Mouse (Mus musculus) midbrain, embryonic 11.5 days (tissue): ENCODE measurements around the gene Pdia5. TPM values are rescaled to one million over a fixed set of nuclear protein-coding genes. Genes with fewer than 3 reads are reported as not detected.

Experiments
- ATAC-seq: fragments of 200-750 bp; cut with Nextera tagmentation; 2 replicates; pipeline ENCODE4 v1.8.0; 2017; ENCODE audit warnings: moderate TSS enrichment, moderate library complexity; ENCODE audit not compliant: low FRiP score
- DNase-seq: peaks from one replicate; pipeline ENCODE4 v3.0.0; 2015; ENCODE audit warnings: low spot score; ENCODE audit errors: missing footprints
- H3K27ac ChIP-seq: fragments of 300-500 bp; sonication (generic); 2 replicates; pipeline ENCODE4 v1.5.1; 2014; ENCODE audit warnings: low read depth, low read length
- H3K27me3 ChIP-seq: fragments of 300-500 bp; sonication (generic); 2 replicates; pipeline ENCODE4 v1.6.1; 2014; ENCODE audit warnings: mild to moderate bottlenecking, low read length, moderate library complexity, mixed read lengths; ENCODE audit not compliant: control insufficient read depth, insufficient read depth
- H3K36me3 ChIP-seq: fragments of 300-500 bp; sonication (generic); 2 replicates; pipeline ENCODE4 v1.6.1; 2014; ENCODE audit warnings: mild to moderate bottlenecking, low read length, moderate library complexity, mixed read lengths; ENCODE audit not compliant: control insufficient read depth, insufficient read depth
- H3K4me1 ChIP-seq: fragments of 300-500 bp; sonication (generic); 2 replicates; pipeline ENCODE4 v1.6.1; 2014; ENCODE audit warnings: low read length; ENCODE audit not compliant: control insufficient read depth, insufficient read depth
- H3K4me2 ChIP-seq: fragments of 300-500 bp; sonication (generic); 2 replicates; pipeline ENCODE4 v1.6.1; 2014; ENCODE audit warnings: mild to moderate bottlenecking, moderate library complexity
- H3K4me3 ChIP-seq: fragments of 300-500 bp; sonication (generic); 2 replicates; pipeline ENCODE4 v1.5.1; 2014; ENCODE audit warnings: low read depth, low read length
- H3K9ac ChIP-seq: fragments of 300-500 bp; sonication (generic); 2 replicates; pipeline ENCODE4 v1.6.1; 2014; ENCODE audit warnings: low read length
- H3K9me3 ChIP-seq: fragments of 300-500 bp; sonication (generic); 2 replicates; pipeline ENCODE4 v1.6.1; 2016; ENCODE audit warnings: low read length; ENCODE audit not compliant: control insufficient read depth
- WGBS: fragments of 180-500 bp; shearing (Covaris S2); extraction: QIAGEN DNeasy Blood & Tissue Kit; methylation state at CpG from one replicate; pipeline ENCODE4 v1.1.7; 2014; 5-methylcytosine and 5-hydroxymethylcytosine counted together
- polyA plus RNA-seq: library from polyadenylated mRNA; unstranded; fragments of >200 nt; fragmentation: Nextera tagmentation; extraction: Ambion mirVana; gene quantifications from 2 replicates; pipeline ENCODE4 v1.2.1, GENCODE M21; 2014

Gene Pdia5
- polyA plus RNA-seq, 1 experiment from 2014 or later = 9.6 TPM

GRCm38 (mm10) chr16:35404864-35405263 lies 85.8 kb downstream of the Pdia5 start:
- Histone ChIP-seq H3K4me2 (no peak overlapping the region), H3K4me1 (peaks cover 2% of the 10 kb centered on the region; the same call in 1 of the 2 replicates), H3K27me3 (no peaks in the 10 kb centered on the region), H3K9me3 (no peaks in the 10 kb centered on the region), H3K9ac (no peak overlapping the region), H3K4me3 (no peak overlapping the region), H3K27ac (no peak overlapping the region), H3K36me3 (no peaks in the 10 kb centered on the region)
- DNase-seq = no peak
- ATAC-seq = no peak
- 39% methylated on average over 5 of the region's 5 CpGs for WGBS

GRCm38 (mm10) chr16:35403891-35404290 lies 86.8 kb downstream of the Pdia5 start:
- Histone ChIP-seq H3K36me3 (no peaks in the 10 kb centered on the region), H3K4me2 (no peak overlapping the region), H3K27me3 (no peaks in the 10 kb centered on the region), H3K27ac (no peak overlapping the region), H3K9ac (no peak overlapping the region), H3K4me1 (peaks cover 2% of the 10 kb centered on the region; the same call in 1 of the 2 replicates), H3K9me3 (no peaks in the 10 kb centered on the region), H3K4me3 (no peak overlapping the region)
- no peak for ATAC-seq
- WGBS = 89% methylated on average over 8 of the region's 8 CpGs
- DNase-seq = no peak

DNA sequence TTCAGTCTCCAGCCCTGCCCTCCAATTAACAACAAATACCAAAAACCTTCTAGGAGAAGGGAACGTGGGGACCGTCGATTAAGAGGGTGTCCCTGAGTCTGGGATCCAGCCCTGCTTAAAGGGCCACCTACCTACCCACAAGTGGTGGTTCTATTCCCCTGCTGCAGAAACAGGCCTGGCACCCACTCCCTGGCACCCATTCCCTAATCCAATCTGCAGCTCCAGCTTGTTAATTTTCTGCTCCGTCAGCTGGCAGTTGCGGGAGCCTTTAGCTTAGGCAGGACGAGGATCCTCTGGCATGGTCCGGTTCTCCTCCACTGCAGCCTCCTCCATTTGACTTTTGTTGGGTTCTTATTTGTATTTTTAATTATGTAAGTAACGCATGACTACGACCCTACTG lies 87.3 kb downstream of the Pdia5 start:
- H3K9ac ChIP-seq = no peak overlapping the region
- H3K4me2 ChIP-seq = no peak overlapping the region
- ATAC-seq = no peak
- H3K36me3 ChIP-seq = no peaks in the 10 kb centered on the region
- no peak overlapping the region for H3K27ac ChIP-seq
- no peak overlapping the region for H3K4me3 ChIP-seq
- no peak for DNase-seq
- no peaks in the 10 kb centered on the region for H3K9me3 ChIP-seq
- H3K27me3 ChIP-seq = no peaks in the 10 kb centered on the region
- WGBS = 89% methylated on average over 9 of the region's 9 CpGs
- peaks cover 2% of the 10 kb centered on the region; the same call in 1 of the 2 replicates for H3K4me1 ChIP-seq

GRCm38 (mm10) chr16:35392813-35393212 lies 97.9 kb downstream of the Pdia5 start:
- Histone ChIP-seq H3K27ac (no peak overlapping the region), H3K36me3 (no peaks in the 10 kb centered on the region), H3K9me3 (no peaks in the 10 kb centered on the region), H3K9ac (no peak overlapping the region), H3K4me2 (no peak overlapping the region), H3K4me1 (no peaks in the 10 kb centered on the region), H3K27me3 (no peaks in the 10 kb centered on the region), H3K4me3 (no peak overlapping the region)
- 86% methylated on average over 8 of the region's 8 CpGs for WGBS
- DNase-seq = no peak
- ATAC-seq = no peak

DNA sequence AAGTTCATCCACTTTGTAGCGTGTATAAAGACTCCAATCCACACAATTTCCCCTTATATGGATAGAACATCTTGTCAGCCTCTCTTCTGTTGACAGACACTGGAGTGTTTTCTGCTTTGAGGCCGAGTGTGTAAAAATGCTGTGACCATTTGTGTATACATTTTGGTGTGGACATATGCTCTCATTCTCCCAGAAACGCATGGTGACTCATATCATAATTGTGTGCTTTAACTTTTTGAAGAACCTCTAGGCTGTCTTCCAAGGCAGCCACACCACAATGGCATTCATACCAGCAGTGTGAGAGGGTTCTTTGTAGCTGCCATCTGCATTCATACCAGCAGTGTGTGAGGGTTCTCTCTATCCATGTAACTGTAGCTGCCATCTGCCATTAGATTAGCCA lies 105.0 kb downstream of the Pdia5 start:
- Histone ChIP-seq H3K4me1 (no peaks in the 10 kb centered on the region), H3K27me3 (no peaks in the 10 kb centered on the region), H3K4me2 (no peak overlapping the region), H3K27ac (no peak overlapping the region), H3K36me3 (no peaks in the 10 kb centered on the region), H3K9ac (no peak overlapping the region), H3K4me3 (no peak overlapping the region), H3K9me3 (no peaks in the 10 kb centered on the region)
- ATAC-seq (no peak), DNase-seq (no peak)
- WGBS = 87% methylated on average over 3 of the region's 3 CpGs

DNA sequence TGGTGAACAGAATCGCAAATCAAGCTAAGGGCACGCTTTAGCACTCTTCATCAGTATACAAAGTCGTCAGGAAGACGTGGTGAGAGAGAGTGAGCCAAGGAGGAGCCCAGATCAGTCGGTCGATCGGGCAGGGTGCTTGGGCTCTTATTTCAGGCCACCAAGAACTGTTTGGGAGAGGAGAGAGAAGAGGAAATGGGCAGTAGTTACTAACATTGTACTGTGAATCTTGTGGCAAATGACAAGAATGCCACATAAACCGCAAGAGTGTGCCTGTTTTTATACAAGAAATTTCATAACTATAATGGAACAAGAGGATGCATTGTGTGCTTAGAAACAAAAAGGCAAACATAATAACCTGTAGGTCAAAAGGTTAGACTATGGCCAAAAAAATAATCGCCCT lies 110.6 kb downstream of the Pdia5 start:
- Histone ChIP-seq H3K9me3 (no peaks in the 10 kb centered on the region), H3K9ac (no peak overlapping the region), H3K4me1 (no peaks in the 10 kb centered on the region), H3K4me3 (no peak overlapping the region), H3K36me3 (no peaks in the 10 kb centered on the region), H3K4me2 (no peak overlapping the region), H3K27ac (no peak overlapping the region), H3K27me3 (no peaks in the 10 kb centered on the region)
- DNase-seq = no peak
- 90% methylated on average over 9 of the region's 9 CpGs for WGBS
- ATAC-seq = no peak

DNA sequence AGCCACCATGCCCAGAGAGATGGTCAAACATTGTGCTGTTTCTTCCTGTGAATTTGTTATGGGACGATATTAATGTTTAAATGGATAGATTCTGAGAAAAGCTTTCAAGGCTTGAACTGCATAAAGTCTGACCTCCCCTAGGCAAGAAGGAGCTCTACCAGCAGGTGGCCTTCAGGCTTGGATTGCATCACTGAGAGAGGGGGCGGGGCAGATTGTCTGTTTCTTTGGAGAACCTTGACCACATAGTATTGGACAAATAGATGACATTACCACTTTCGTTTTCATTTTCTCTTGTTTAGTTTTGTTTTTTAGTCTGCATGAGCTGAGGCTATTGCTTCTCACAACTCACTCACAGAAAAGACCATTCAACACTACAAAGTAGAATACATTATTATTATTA lies 111.3 kb downstream of the Pdia5 start:
- Histone ChIP-seq H3K27me3 (no peaks in the 10 kb centered on the region), H3K9ac (no peak overlapping the region), H3K4me2 (no peak overlapping the region), H3K36me3 (no peaks in the 10 kb centered on the region), H3K27ac (no peak overlapping the region), H3K9me3 (no peaks in the 10 kb centered on the region), H3K4me1 (no peaks in the 10 kb centered on the region), H3K4me3 (no peak overlapping the region)
- DNase-seq (no peak), ATAC-seq (no peak)
- 88% methylated on average over 3 of the region's 3 CpGs for WGBS

GRCm38 (mm10) chr16:35364063-35364428 lies 126.6 kb downstream of the Pdia5 start:
- Histone ChIP-seq H3K27me3 (no peaks in the 10 kb centered on the region), H3K4me1 (peaks cover 4% of the 10 kb centered on the region), H3K36me3 (no peaks in the 10 kb centered on the region), H3K9me3 (no peaks in the 10 kb centered on the region), H3K27ac (peak overlapping the region; percentile 72), H3K4me2 (peak overlapping the region; percentile 96), H3K4me3 (peak overlapping the region; percentile 88), H3K9ac (peak overlapping the region; percentile 94)
- 0% methylated on average over 7 of the region's 7 CpGs for WGBS
- no peak for ATAC-seq
- DNase-seq = no peak

GRCm38 (mm10) chr16:35363150-35364062 lies 127.3 kb downstream of the Pdia5 start, which contains the start of gene Sec22a:
TSS of gene Sec22a (minus strand) at chr16:35363918.
- WGBS = under 1% methylated on average over 67 of the region's 67 CpGs
- peak within 1 kb of the TSS; percentile 72 for H3K27ac ChIP-seq
- ATAC-seq = peak; percentile 99

More at GRCm38 (mm10) chr16:35363150-35364062, 127.3 kb downstream of the Pdia5 start, which contains the start of gene Sec22a:
- peak within 1 kb of the TSS; percentile 88 for H3K4me3 ChIP-seq
- H3K9me3 ChIP-seq = no peaks in the 10 kb centered on the region
- H3K4me2 ChIP-seq = peak within 1 kb of the TSS; percentile 96
- H3K27me3 ChIP-seq = no peaks in the 10 kb centered on the region
- DNase-seq = peak; percentile 99
- peak within 1 kb of the TSS; percentile 94 for H3K9ac ChIP-seq
- no peaks in the 10 kb centered on the region for H3K36me3 ChIP-seq
- peaks cover 4% of the 10 kb centered on the region for H3K4me1 ChIP-seq
